Mouse (Mus musculus): ENCODE measurements at regions not wholly inside any gene's neighbourhood (a gene's known extent, or its start where the extent isn't known, plus 50 kb on each side); places are given as distances from the start of the nearest gene placed in this dataset.

GRCm38 (mm10) chr11:39954426-39954825 is 740.6 kb downstream of the Mat2b start:
- no peak for TF ChIP-seq CTCF (IDR thresholded peaks at IDR 0.05; ENCODE audit: extremely low read depth, insufficient read depth, low read length)
- TF ChIP-seq POLR2A (IDR thresholded peaks at IDR 0.05; ENCODE audit: extremely low read depth, insufficient read depth, low read length), result no peak

Measured in cortical plate, adult 2 months (tissue).